Mouse (Mus musculus) kidney, embryonic 16.5 days (tissue): Measurements from ENCODE around the gene Kcnq4. TPM values are rescaled to one million over a fixed set of nuclear protein-coding genes. Genes with fewer than 3 reads are reported as not detected.
A peak's percentile ranks its signal among the peaks of the same experiment; 100 is the strongest.

Source experiments
- ATAC-seq: fragments of 200-750 bp; cut with Nextera tagmentation; 2 replicates; pipeline ENCODE4 v1.8.0; 2017; ENCODE audit warnings: moderate TSS enrichment; ENCODE audit not compliant: low FRiP score, low TSS enrichment
- H3K27ac ChIP-seq: fragments of 300-500 bp; sonication (generic); 2 replicates; pipeline ENCODE4 v1.5.1; 2014; ENCODE audit warnings: low read length
- H3K27me3 ChIP-seq: fragments of 300-500 bp; sonication (generic); 2 replicates; pipeline ENCODE4 v1.6.1; 2014; ENCODE audit warnings: low read length, control low read depth, mixed read lengths; ENCODE audit not compliant: insufficient read depth
- H3K36me3 ChIP-seq: fragments of 300-500 bp; sonication (generic); 2 replicates; pipeline ENCODE4 v1.6.1; 2014; ENCODE audit warnings: low read length, control low read depth, mixed read lengths; ENCODE audit not compliant: insufficient read depth
- H3K4me1 ChIP-seq: fragments of 300-500 bp; sonication (generic); 2 replicates; pipeline ENCODE4 v1.6.1; 2014; ENCODE audit warnings: low read length, control low read depth, mixed read lengths; ENCODE audit not compliant: insufficient read depth
- H3K4me2 ChIP-seq: fragments of 300-500 bp; sonication (generic); replicated peaks from 2 replicates; pipeline ENCODE4 v1.6.1; 2014; ENCODE audit warnings: low read depth, low read length
- H3K4me3 ChIP-seq: fragments of 300-500 bp; sonication (generic); 2 replicates; pipeline ENCODE4 v1.5.1; 2014; ENCODE audit warnings: mild to moderate bottlenecking, low read length
- H3K9ac ChIP-seq: fragments of 300-500 bp; sonication (generic); replicated peaks from 2 replicates; pipeline ENCODE4 v1.6.1; 2014; ENCODE audit warnings: low read length
- H3K9me3 ChIP-seq: fragments of 300-500 bp; sonication (generic); 2 replicates; pipeline ENCODE4 v1.6.1; 2016; ENCODE audit warnings: low read length, control low read depth
- WGBS: fragments of 180-500 bp; shearing (Covaris S2); extraction: QIAGEN DNeasy Blood & Tissue Kit; methylation state at CpG from one replicate; pipeline ENCODE4 v1.1.7; 2014; 5-methylcytosine and 5-hydroxymethylcytosine counted together
- polyA plus RNA-seq: library from polyadenylated mRNA; unstranded; fragments of >200 nt; fragmentation: Nextera tagmentation; extraction: Ambion mirVana; gene quantifications from 2 replicates; pipeline ENCODE4 v1.2.1, GENCODE M21; 2015

The Kcnq4 gene
- polyA plus RNA-seq, 1 experiment from 2014 or later: 1.7 TPM

- Histone ChIP-seq H3K9ac (no peak overlapping the region), H3K27me3 (peaks cover 9% of the 10 kb centered on the region), H3K4me2 (no peak overlapping the region), H3K9me3 (no peaks in the 10 kb centered on the region), H3K27ac (no peak overlapping the region), H3K4me3 (no peak overlapping the region), H3K36me3 (no peaks in the 10 kb centered on the region), H3K4me1 (peaks cover 5% of the 10 kb centered on the region; the same call in 1 of the 2 replicates)
- 91% methylated on average over 6 of the region's 6 CpGs for WGBS
- no peak for ATAC-seq
Measured at GRCm38 (mm10) chr4:120713021-120713420, 35.4 kb downstream of the Kcnq4 start.

GRCm38 (mm10) chr4:120712236-120712635, 36.2 kb downstream of the Kcnq4 start:
- Histone ChIP-seq H3K4me2 (no peak overlapping the region), H3K36me3 (no peaks in the 10 kb centered on the region), H3K4me1 (peaks cover 5% of the 10 kb centered on the region; the same call in 1 of the 2 replicates), H3K9ac (no peak overlapping the region), H3K9me3 (no peaks in the 10 kb centered on the region), H3K4me3 (no peak overlapping the region), H3K27me3 (peaks cover 9% of the 10 kb centered on the region), H3K27ac (no peak overlapping the region)
- 54% methylated on average over 12 of the region's 12 CpGs for WGBS
- ATAC-seq: no peak; the same call in 1 of the 2 replicates

GRCm38 (mm10) chr4:120702511-120702910, 45.9 kb downstream of the Kcnq4 start:
- H3K4me1 ChIP-seq: 0 out of 2 replicates have a peak, but pooled peaks cover 4% of the 10 kb centered on the region
- H3K36me3 ChIP-seq: no peaks in the 10 kb centered on the region
- no peak overlapping the region for H3K27ac ChIP-seq
- H3K4me3 ChIP-seq: no peak overlapping the region
- ATAC-seq: no peak
- WGBS: 90% methylated on average over 2 of the region's 2 CpGs
- H3K9me3 ChIP-seq: no peaks in the 10 kb centered on the region
- H3K9ac ChIP-seq: no peak overlapping the region
- peaks cover 23% of the 10 kb centered on the region for H3K27me3 ChIP-seq
- no peak overlapping the region for H3K4me2 ChIP-seq

- H3K4me2 ChIP-seq: no peak overlapping the region
- no peaks in the 10 kb centered on the region for H3K9me3 ChIP-seq
- H3K27ac ChIP-seq: no peak overlapping the region
- H3K9ac ChIP-seq: no peak overlapping the region
- H3K4me3 ChIP-seq: no peak overlapping the region
- no peak for ATAC-seq
- H3K27me3 ChIP-seq: peaks cover 26% of the 10 kb centered on the region
- H3K36me3 ChIP-seq: no peaks in the 10 kb centered on the region
- 0 out of 2 replicates have a peak, but pooled peaks cover 4% of the 10 kb centered on the region for H3K4me1 ChIP-seq
- 86% methylated on average over 8 of the region's 8 CpGs for WGBS
Measured at GRCm38 (mm10) chr4:120702056-120702455, 46.4 kb downstream of the Kcnq4 start.

- ATAC-seq: no peak
- Histone ChIP-seq H3K36me3 (no peaks in the 10 kb centered on the region), H3K9me3 (no peaks in the 10 kb centered on the region), H3K27me3 (peaks cover 26% of the 10 kb centered on the region), H3K4me2 (no peak overlapping the region), H3K27ac (no peak overlapping the region), H3K4me3 (no peak overlapping the region), H3K9ac (no peak overlapping the region), H3K4me1 (0 out of 2 replicates have a peak, but pooled peaks cover 4% of the 10 kb centered on the region)
- WGBS: 83% methylated on average over 3 of the region's 3 CpGs
Measured at GRCm38 (mm10) chr4:120701180-120701579, 47.2 kb downstream of the Kcnq4 start.

GRCm38 (mm10) chr4:120697799-120698484, 50.5 kb downstream of the Kcnq4 start:
- Histone ChIP-seq H3K27me3 (peaks cover 26% of the 10 kb centered on the region), H3K27ac (no peak overlapping the region), H3K4me2 (peak overlapping the region; percentile 44), H3K9me3 (no peaks in the 10 kb centered on the region), H3K36me3 (no peaks in the 10 kb centered on the region), H3K4me1 (0 out of 2 replicates have a peak, but pooled peaks cover 4% of the 10 kb centered on the region), H3K4me3 (0 out of 2 replicates have a peak overlapping the region, but pooled peaks have one; percentile 12), H3K9ac (no peak overlapping the region)
- 13% methylated on average over 35 of the region's 35 CpGs for WGBS
- 0 out of 2 replicates have a peak, but pooled peaks have one; percentile 24 for ATAC-seq

GRCm38 (mm10) chr4:120697353-120697752, 51.1 kb downstream of the Kcnq4 start:
- Histone ChIP-seq H3K4me3 (no peak overlapping the region), H3K36me3 (no peaks in the 10 kb centered on the region), H3K27me3 (peaks cover 26% of the 10 kb centered on the region), H3K4me2 (no peak overlapping the region), H3K4me1 (0 out of 2 replicates have a peak, but pooled peaks cover 4% of the 10 kb centered on the region), H3K9me3 (no peaks in the 10 kb centered on the region), H3K9ac (no peak overlapping the region), H3K27ac (no peak overlapping the region)
- ATAC-seq: peak; percentile 56; the same call in 1 of the 2 replicates
- WGBS: 91% methylated on average over 8 of the region's 8 CpGs

- no peak overlapping the region for H3K9ac ChIP-seq
- no peak overlapping the region for H3K4me3 ChIP-seq
- WGBS: 45% methylated on average over 10 of the region's 10 CpGs
- no peak for ATAC-seq
- H3K27ac ChIP-seq: no peak overlapping the region
- H3K9me3 ChIP-seq: no peaks in the 10 kb centered on the region
- no peak overlapping the region for H3K4me2 ChIP-seq
- no peaks in the 10 kb centered on the region for H3K36me3 ChIP-seq
- H3K4me1 ChIP-seq: no peaks in the 10 kb centered on the region
- H3K27me3 ChIP-seq: peaks cover 5% of the 10 kb centered on the region; the same call in 1 of the 2 replicates
Measured at GRCm38 (mm10) chr4:120692717-120693116, 55.7 kb downstream of the Kcnq4 start.

- H3K9me3 ChIP-seq: no peaks in the 10 kb centered on the region
- ATAC-seq: no peak
- 75% methylated on average over 6 of the region's 6 CpGs for WGBS
- H3K27me3 ChIP-seq: no peaks in the 10 kb centered on the region
- no peaks in the 10 kb centered on the region for H3K36me3 ChIP-seq
- no peak overlapping the region for H3K4me3 ChIP-seq
- no peak overlapping the region for H3K4me2 ChIP-seq
- H3K27ac ChIP-seq: no peak overlapping the region
- H3K9ac ChIP-seq: no peak overlapping the region
- H3K4me1 ChIP-seq: no peaks in the 10 kb centered on the region
Measured at GRCm38 (mm10) chr4:120689317-120689716, 59.1 kb downstream of the Kcnq4 start.

GRCm38 (mm10) chr4:120687282-120687681, 61.1 kb downstream of the Kcnq4 start:
- Histone ChIP-seq H3K4me2 (no peak overlapping the region), H3K36me3 (no peaks in the 10 kb centered on the region), H3K9me3 (no peaks in the 10 kb centered on the region), H3K9ac (no peak overlapping the region), H3K27me3 (no peaks in the 10 kb centered on the region), H3K4me3 (no peak overlapping the region), H3K27ac (no peak overlapping the region), H3K4me1 (no peaks in the 10 kb centered on the region)
- 21% methylated on average over 6 of the region's 6 CpGs for WGBS
- ATAC-seq: no peak
